Comparison of ENCODE assay signal across 9 mouse cellular contexts in the genomic region with DNA sequence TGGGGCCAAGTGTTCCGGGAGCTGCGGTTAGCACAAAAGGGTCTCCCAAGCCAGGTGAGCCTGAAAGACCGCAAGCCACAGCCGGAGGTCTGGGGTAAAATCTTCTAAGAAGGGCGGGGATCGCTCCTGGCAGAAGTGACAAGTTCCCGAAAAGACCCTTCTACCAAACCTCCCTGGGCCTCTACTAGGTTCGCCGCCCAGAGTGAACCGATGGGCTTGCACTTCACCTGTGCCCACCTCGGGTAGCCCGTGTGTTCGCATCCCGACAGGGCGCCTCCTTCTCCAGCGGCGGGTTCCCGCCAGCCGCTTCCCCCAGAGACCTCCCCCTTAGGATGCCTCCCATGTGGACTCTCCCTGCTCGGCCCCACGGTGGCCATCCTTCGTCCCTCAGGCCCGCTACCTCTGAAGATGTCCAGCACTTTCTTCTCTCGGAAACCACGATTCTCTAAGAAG. TPM values are rescaled to one million over a fixed set of nuclear protein-coding genes. Genes with fewer than 3 reads are reported as not detected.
DNase-seq lines count a peak whose midpoint lies in the region; ATAC-seq lines count a peak whose summit lies in the region.
"Had no signal": no experiment of that assay in that cellular context is flagged by ENCODE, and none has a peak within 500 bp of the region (broad histone marks: within the 10 kb centered on the region; RNA-seq: fewer than 3 reads in every experiment).

No protein-coding gene starts in this region.

- peak overlapping the region; percentile 76 for H3K4me3 ChIP-seq in embryonic facial prominence, embryonic 13.5 days
- H3K4me3 ChIP-seq in liver, embryonic 15.5 days (replicated peaks), result peak overlapping the region; percentile 82

- no peaks in the 10 kb centered on the region for H3K36me3 ChIP-seq in embryonic facial prominence, embryonic 13.5 days
- no peaks in the 10 kb centered on the region for H3K36me3 ChIP-seq in liver, embryonic 15.5 days (replicated peaks)

- H3K27me3 ChIP-seq in embryonic facial prominence, embryonic 13.5 days, result no peaks in the 10 kb centered on the region
- no peaks in the 10 kb centered on the region for H3K27me3 ChIP-seq in liver, embryonic 15.5 days

- WGBS in embryonic facial prominence, embryonic 13.5 days, result under 1% methylated on average over 25 of the region's 25 CpGs
- under 1% methylated on average over 25 of the region's 25 CpGs for WGBS in liver, embryonic 15.5 days (ENCODE audit: insufficient replicate concordance)

- peak overlapping the region; percentile 85 for H3K4me2 ChIP-seq in embryonic facial prominence, embryonic 13.5 days
- peak overlapping the region; percentile 96 for H3K4me2 ChIP-seq in liver, embryonic 15.5 days

- H3K27ac ChIP-seq in embryonic facial prominence, embryonic 13.5 days, result peak overlapping the region; percentile 79
- H3K27ac ChIP-seq in liver, embryonic 15.5 days (replicated peaks), result peak overlapping the region; percentile 92

- H3K9me3 ChIP-seq in embryonic facial prominence, embryonic 13.5 days, result 0 out of 2 replicates have a peak, but pooled peaks cover 2% of the 10 kb centered on the region
- H3K9me3 ChIP-seq in liver, embryonic 15.5 days (replicated peaks), result no peaks in the 10 kb centered on the region

- no peak for DNase-seq in cerebellum, adult 11 months
- peak; percentile 46 to 60 for DNase-seq in B cell, adult 2 months
- DNase-seq in spleen, postnatal 36 days (ENCODE audit: low spot score in 2 of 2), result peak; percentile 57 to 61
- no peak for DNase-seq in left cerebral cortex, adult 11 months (ENCODE audit: low spot score)

- H3K4me1 ChIP-seq in embryonic facial prominence, embryonic 13.5 days, result peaks cover 8% of the 10 kb centered on the region
- peaks cover 68% of the 10 kb centered on the region for H3K4me1 ChIP-seq in liver, embryonic 15.5 days (replicated peaks)

- H3K9ac ChIP-seq in embryonic facial prominence, embryonic 13.5 days, result peak overlapping the region; percentile 81
- peak overlapping the region; percentile 85 for H3K9ac ChIP-seq in liver, embryonic 15.5 days

- ATAC-seq in cerebellum, adult (ENCODE audit: insufficient number of reproducible peaks, low FRiP score, low TSS enrichment), result peak; percentile 42; the same call in 1 of the 2 replicates
- ATAC-seq in embryonic facial prominence, embryonic 13.5 days (ENCODE audit: insufficient number of reproducible peaks, insufficient read depth, low FRiP score, low TSS enrichment, low read depth), result no peak
- peak; percentile 2 to 3; a peak in 1 of 4 replicates for ATAC-seq in hematopoietic stem cell, adult 5-6 weeks (replicated peaks in 1 of 2; ENCODE audit: insufficient read depth in 1 of 2, low FRiP score in 2 of 2, low TSS enrichment in 1 of 2, low read depth in 1 of 2, poor library complexity in 2 of 2, severe bottlenecking in 2 of 2)
- peak; percentile 56 for ATAC-seq in liver, embryonic 15.5 days (ENCODE audit: insufficient read depth)

RNA-seq across cellular contexts. Expression of gene Samhd1, which starts 0.6 kb away (rescaled TPM):
- polyA plus RNA-seq in embryonic facial prominence, embryonic 13.5 days (2015; fragmentation: Nextera tagmentation; extraction: Ambion mirVana), result 22.7 and 29.3 TPM in 2 replicates
- total RNA-seq in hematopoietic stem cell, adult 5-6 weeks (2017), result 129 and 134 TPM in 2 replicates
- polyA plus RNA-seq in liver, embryonic 15.5 days (2015; fragmentation: Nextera tagmentation; extraction: Ambion mirVana), result 15.2 and 18.1 TPM in 2 replicates

RNA-seq across cellular contexts. Expression of gene Tldc2, which starts 47.6 kb away (rescaled TPM):
- not detected in 2 replicates for polyA plus RNA-seq in embryonic facial prominence, embryonic 13.5 days (2015; fragmentation: Nextera tagmentation; extraction: Ambion mirVana)
- total RNA-seq in hematopoietic stem cell, adult 5-6 weeks (2017), result not detected in 2 replicates
- not detected in 2 replicates for polyA plus RNA-seq in liver, embryonic 15.5 days (2015; fragmentation: Nextera tagmentation; extraction: Ambion mirVana)
- total RNA-seq: left cerebral cortex, postnatal 10 days had no signal

RNA-seq across cellular contexts. Expression of gene Soga1, which starts 55.5 kb away (rescaled TPM):
- 4.6 and 7.1 TPM in 2 replicates for polyA plus RNA-seq in embryonic facial prominence, embryonic 13.5 days (2015; fragmentation: Nextera tagmentation; extraction: Ambion mirVana)
- 7.4 and 10.0 TPM in 2 replicates for total RNA-seq in hematopoietic stem cell, adult 5-6 weeks (2017)
- 1.4 and 1.7 TPM in 2 replicates for polyA plus RNA-seq in liver, embryonic 15.5 days (2015; fragmentation: Nextera tagmentation; extraction: Ambion mirVana)

Comparison
In these comparisons a context has a peak if more than half of its experiments do, and no peak if none do; other contexts are left out.
1. DNase-seq: peak in B cell, adult 2 months (2 of 2) and spleen, postnatal 36 days (2 of 2); none in cerebellum, adult 11 months (single experiment) and left cerebral cortex, adult 11 months (single experiment).